Mouse (Mus musculus): ENCODE data around the gene Ephb4. TPM values are rescaled to one million over a fixed set of nuclear protein-coding genes. Genes with fewer than 3 reads are reported as not detected.

Gene Ephb4
- 8.0 and 9.6 TPM in 2 replicates for polyA plus RNA-seq (2012; rRNA removed)

GRCm38 (mm10) chr5:137349384-137350204 lies at the start of gene Ephb4:
Ephb4 (plus strand) TSS chr5:137350109.

DNA sequence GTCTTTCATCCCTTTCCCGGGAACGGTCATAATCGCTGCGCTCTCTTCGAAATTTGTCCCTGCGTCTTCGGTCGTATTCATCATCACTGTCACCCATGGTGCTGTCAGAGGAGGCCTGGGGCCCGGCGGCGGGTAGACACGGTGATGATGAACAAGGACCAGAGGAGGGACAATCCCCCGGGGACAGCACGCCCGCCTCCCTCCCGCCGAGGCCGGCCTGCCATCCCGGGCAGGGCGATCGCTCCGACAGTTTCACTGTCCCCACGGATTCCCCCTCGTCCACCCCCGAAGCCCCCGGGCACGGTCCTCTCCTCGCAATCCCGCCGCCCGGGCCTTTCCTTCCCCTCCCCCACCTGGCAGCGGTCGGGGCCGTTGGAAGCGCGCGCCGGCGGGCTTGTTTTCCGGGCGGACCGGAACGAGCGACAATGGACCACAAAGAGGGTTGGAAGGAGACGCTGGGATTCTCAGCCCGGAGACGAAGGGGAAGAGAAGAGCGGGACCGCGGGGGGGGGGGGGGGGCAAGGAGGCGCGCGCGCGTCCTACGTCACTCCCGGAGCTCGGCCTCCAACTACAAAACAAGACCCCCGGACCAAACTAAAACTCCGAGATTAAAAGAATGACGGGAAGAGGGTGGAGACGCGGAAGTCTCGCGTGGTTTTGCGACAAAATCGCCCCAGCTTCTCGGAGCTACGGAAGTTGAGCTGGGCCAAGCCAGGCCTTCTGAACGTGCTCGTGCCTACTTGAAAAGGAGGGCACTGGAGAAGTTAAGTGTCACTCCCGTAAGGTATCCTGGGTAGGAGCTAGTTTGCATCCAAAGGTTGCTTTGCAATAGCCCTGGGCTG lies 42.6 kb upstream of the Ephb4 start, which contains the start of gene Srrt:
Srrt (minus strand) TSS at position 604 of the 842 bp plus-strand sequence.

DNA sequence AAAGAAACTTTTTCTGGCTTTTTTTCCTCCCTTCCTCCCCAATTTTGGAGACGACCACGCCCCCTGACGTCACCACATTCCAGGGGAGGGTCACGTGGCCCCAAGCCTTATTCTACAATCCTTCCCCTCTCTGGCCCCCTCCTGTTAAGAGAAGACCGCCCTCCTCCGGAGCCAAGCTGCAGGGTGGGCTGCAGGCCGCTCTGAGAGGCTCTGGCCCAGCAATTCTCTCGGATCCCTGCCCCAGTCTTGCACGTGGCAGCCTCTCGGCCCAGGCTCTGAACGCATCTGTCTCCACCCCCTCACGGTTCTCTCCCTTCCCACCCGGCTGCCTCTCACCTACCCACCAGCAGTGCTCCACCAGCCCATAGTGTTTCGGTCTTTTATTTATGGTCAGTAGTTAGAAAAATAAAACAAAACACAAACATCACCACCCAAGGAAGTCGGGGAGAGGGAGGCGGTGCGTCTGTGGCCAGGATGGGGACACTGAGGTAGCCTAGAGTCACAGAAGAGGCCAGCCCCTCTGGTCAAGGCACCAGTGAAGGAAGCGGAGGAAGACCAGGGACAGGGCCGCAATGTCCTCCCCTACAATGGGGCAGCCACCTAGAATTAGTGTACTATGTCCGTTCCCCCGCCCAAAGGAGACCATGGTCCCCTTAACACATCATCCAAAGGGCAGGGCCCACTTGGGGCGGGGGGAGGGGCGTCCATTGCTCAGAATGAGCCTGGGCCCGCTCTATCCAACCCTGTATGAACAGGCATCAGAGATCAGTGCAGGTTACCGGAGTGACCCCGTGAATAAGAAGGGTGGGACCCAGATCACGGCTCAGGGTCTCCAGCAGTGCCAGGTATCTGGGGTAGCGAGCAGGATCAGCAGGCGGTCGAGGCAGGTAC lies 35.5 kb upstream of the Ephb4 start, which contains the start of gene Trip6:
Trip6 (minus strand) TSS at position 212 of the 891 bp plus-strand sequence.

GRCm38 (mm10) chr5:137333512-137334174 lies 16.3 kb upstream of the Ephb4 start, which contains the start of gene Slc12a9:
Slc12a9 (minus strand) TSS chr5:137333597.

Other genes starting within 250 kb of the Ephb4 start
- 1.0 and 1.1 TPM in 2 replicates for gene Trim56, start 233.9 kb upstream of the Ephb4 start, polyA plus RNA-seq (2012; rRNA removed)
- not detected in 2 replicates for gene Muc3, start 200.8 kb upstream of the Ephb4 start, polyA plus RNA-seq (2012; rRNA removed)
- gene Muc3a, start 137.7 kb upstream of the Ephb4 start, polyA plus RNA-seq (2012; rRNA removed) = 2.2 and 2.3 TPM in 2 replicates
- 47.9 and 50.7 TPM in 2 replicates for gene Ache, start 62.6 kb upstream of the Ephb4 start, polyA plus RNA-seq (2012; rRNA removed)
- 14.0 and 15.7 TPM in 2 replicates for gene Ufsp1, start 55.5 kb upstream of the Ephb4 start, polyA plus RNA-seq (2012; rRNA removed)
- gene Srrt, start 42.4 kb upstream of the Ephb4 start, polyA plus RNA-seq (2012; rRNA removed) = 185 and 194 TPM in 2 replicates
- 14.2 and 15.1 TPM in 2 replicates for gene Trip6, start 35.7 kb upstream of the Ephb4 start, polyA plus RNA-seq (2012; rRNA removed)
- 31.4 and 33.2 TPM in 2 replicates for gene Slc12a9, start 16.5 kb upstream of the Ephb4 start, polyA plus RNA-seq (2012; rRNA removed)
- gene Zan, start 127.0 kb downstream of the Ephb4 start, polyA plus RNA-seq (2012; rRNA removed) = 0.45 and 0.57 TPM in 2 replicates
- 70.9 and 72.2 TPM in 2 replicates for gene Pop7, start 152.4 kb downstream of the Ephb4 start, polyA plus RNA-seq (2012; rRNA removed)
- 50.1 and 51.6 TPM in 2 replicates for gene Gigyf1, start 168.4 kb downstream of the Ephb4 start, polyA plus RNA-seq (2012; rRNA removed)
- not detected in 2 replicates for gene Epo, start 183.1 kb downstream of the Ephb4 start, polyA plus RNA-seq (2012; rRNA removed)
- gene Gnb2, start 183.4 kb downstream of the Ephb4 start, polyA plus RNA-seq (2012; rRNA removed) = 906 and 968 TPM in 2 replicates
- 310 and 353 TPM in 2 replicates for gene Actl6b, start 203.4 kb downstream of the Ephb4 start, polyA plus RNA-seq (2012; rRNA removed)
- gene Tfr2, start 219.7 kb downstream of the Ephb4 start, polyA plus RNA-seq (2012; rRNA removed) = 13.6 and 15.5 TPM in 2 replicates